Mouse (Mus musculus): ENCODE data around the gene Gon4l. TPM values are rescaled to one million over a fixed set of nuclear protein-coding genes. Genes with fewer than 3 reads are reported as not detected.
"Not testable (repeated sequence)": the region's sequence is repeated elsewhere in the genome, so short reads cannot be mapped to it uniquely, and the experiment has no call there.

The Gon4l gene
- polyA plus RNA-seq, 1 experiment from 2014 or later = 11.1 TPM

DNA sequence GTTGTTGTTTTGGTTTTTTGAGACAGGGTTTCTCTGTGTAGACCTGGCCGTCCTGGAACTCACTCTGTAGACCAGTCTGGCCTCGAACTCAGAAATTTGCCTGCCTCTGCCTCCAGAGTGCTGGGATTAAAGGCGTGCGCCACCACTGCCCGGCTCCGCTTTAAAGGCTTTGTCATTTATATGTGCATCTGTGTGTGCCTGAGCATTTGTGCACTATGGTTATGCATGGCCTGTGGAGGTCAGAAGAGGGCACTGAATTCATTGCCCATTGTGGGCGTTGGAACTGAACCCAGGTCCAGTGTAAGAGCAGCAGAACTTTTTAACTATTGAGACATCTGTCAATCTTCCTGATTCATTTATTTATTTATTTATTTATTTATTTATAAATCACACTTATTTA lies 58.0 kb downstream of the Gon4l start:
- not testable (repeated sequence) for H3K27ac ChIP-seq (ENCODE audit: low read depth, low read length); H3K9ac ChIP-seq (ENCODE audit: low read depth, low read length); H3K4me1 ChIP-seq (ENCODE audit: control insufficient read depth, insufficient read depth, low read length); H3K4me2 ChIP-seq; H3K4me3 ChIP-seq (ENCODE audit: low read depth, low read length); H3K36me3 ChIP-seq (ENCODE audit: control insufficient read depth, insufficient read depth, low read length); ATAC-seq (replicated peaks; ENCODE audit: insufficient number of reproducible peaks, low FRiP score, low TSS enrichment); H3K9me3 ChIP-seq (replicated peaks; ENCODE audit: control insufficient read depth, low read length); H3K27me3 ChIP-seq (ENCODE audit: control insufficient read depth, insufficient read depth, low read length)
- WGBS (ENCODE audit: insufficient replicate concordance) = 92% methylated on average over 7 of the region's 7 CpGs

DNA sequence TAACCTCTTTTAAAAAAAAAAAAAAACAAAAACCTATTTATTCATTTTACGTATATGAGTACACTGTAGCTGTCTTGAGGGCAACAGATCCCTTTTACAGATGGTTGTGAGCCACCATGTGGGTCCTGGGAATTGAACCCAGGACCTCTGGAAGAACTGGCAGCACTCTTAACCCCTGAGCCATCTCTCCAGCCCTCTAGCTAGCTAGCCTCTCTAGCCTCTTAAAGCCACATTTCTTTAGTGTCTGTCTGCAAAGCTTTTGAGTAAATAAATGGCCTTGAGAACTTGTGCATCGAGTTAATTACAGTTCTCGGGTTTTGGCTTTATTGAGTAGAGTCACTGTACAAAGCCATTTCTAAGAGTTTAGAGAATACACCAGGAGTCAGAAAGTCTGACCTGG lies 69.8 kb downstream of the Gon4l start:
- no peak overlapping the region for H3K9ac ChIP-seq (ENCODE audit: low read depth, low read length)
- no peak overlapping the region for H3K4me3 ChIP-seq (ENCODE audit: low read depth, low read length)

DNA sequence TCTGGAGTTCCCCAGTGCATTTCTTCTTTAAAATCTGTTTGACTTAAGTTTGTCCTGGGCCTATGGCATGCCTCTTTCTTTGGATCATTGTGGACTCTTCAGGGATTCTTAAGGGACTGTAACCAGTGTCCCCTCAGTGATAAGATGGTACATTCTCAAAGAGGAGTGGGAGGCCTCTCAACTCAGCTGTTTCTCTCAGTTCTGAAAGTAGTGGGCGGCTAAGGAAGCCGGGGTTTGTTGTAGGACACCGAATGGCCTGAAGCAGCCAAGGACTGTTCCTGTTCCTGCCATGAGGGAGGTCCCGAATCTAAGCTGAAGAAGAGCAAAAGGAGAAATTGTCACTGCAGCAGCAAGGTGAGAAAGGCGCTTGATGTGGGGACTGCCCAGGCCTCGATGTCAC lies 70.2 kb downstream of the Gon4l start:
- H3K4me3 ChIP-seq (ENCODE audit: low read depth, low read length) = no peak overlapping the region
- no peak overlapping the region for H3K27ac ChIP-seq (ENCODE audit: low read depth, low read length)
- no peaks in the 10 kb centered on the region for H3K9me3 ChIP-seq (replicated peaks; ENCODE audit: control insufficient read depth, low read length)
- 84% methylated on average over 6 of the region's 6 CpGs for WGBS (ENCODE audit: insufficient replicate concordance)
- no peaks in the 10 kb centered on the region for H3K27me3 ChIP-seq (ENCODE audit: control insufficient read depth, insufficient read depth, low read length)
- no peaks in the 10 kb centered on the region for H3K4me1 ChIP-seq (ENCODE audit: control insufficient read depth, insufficient read depth, low read length)
- H3K9ac ChIP-seq (ENCODE audit: low read depth, low read length) = no peak overlapping the region
- ATAC-seq (replicated peaks; ENCODE audit: insufficient number of reproducible peaks, low FRiP score, low TSS enrichment) = no peak
- H3K36me3 ChIP-seq (ENCODE audit: control insufficient read depth, insufficient read depth, low read length) = peaks cover 41% of the 10 kb centered on the region
- H3K4me2 ChIP-seq = no peak overlapping the region

More for the DNA sequence above, 69.8 kb downstream of the Gon4l start:
- H3K9me3 ChIP-seq (replicated peaks; ENCODE audit: control insufficient read depth, low read length) = no peaks in the 10 kb centered on the region
- ATAC-seq (replicated peaks; ENCODE audit: insufficient number of reproducible peaks, low FRiP score, low TSS enrichment) = no peak
- H3K27ac ChIP-seq (ENCODE audit: low read depth, low read length) = no peak overlapping the region
- no peak overlapping the region for H3K4me2 ChIP-seq
- H3K27me3 ChIP-seq (ENCODE audit: control insufficient read depth, insufficient read depth, low read length) = no peaks in the 10 kb centered on the region
- H3K36me3 ChIP-seq (ENCODE audit: control insufficient read depth, insufficient read depth, low read length) = peaks cover 37% of the 10 kb centered on the region
- H3K4me1 ChIP-seq (ENCODE audit: control insufficient read depth, insufficient read depth, low read length) = no peaks in the 10 kb centered on the region
- 90% methylated on average over 3 of the region's 3 CpGs for WGBS (ENCODE audit: insufficient replicate concordance)

DNA sequence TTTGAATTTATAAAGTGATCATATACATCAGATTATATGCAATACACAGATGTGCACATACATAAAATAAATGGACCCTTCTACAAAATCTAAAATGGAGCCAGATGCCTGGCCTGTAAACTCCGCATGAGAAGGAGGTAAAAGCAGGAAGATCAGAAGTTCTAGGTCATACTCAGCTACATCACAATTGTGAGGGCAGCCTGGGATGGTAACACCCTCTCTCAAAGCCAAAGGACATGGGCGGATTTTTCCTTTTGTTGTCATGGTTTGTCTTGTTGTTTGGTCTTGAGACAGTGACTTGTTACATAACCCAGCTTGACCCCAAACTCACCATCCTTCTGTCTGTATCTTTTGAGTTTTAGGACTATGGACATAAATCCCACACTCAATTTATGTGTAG lies 70.7 kb downstream of the Gon4l start:
- Histone ChIP-seq H3K4me3 (ENCODE audit: low read depth, low read length) (no peak overlapping the region), H3K27ac (ENCODE audit: low read depth, low read length) (no peak overlapping the region), H3K4me2 (no peak overlapping the region), H3K4me1 (ENCODE audit: control insufficient read depth, insufficient read depth, low read length) (no peaks in the 10 kb centered on the region), H3K27me3 (ENCODE audit: control insufficient read depth, insufficient read depth, low read length) (no peaks in the 10 kb centered on the region), H3K9ac (ENCODE audit: low read depth, low read length) (no peak overlapping the region), H3K9me3 (replicated peaks; ENCODE audit: control insufficient read depth, low read length) (no peaks in the 10 kb centered on the region), H3K36me3 (ENCODE audit: control insufficient read depth, insufficient read depth, low read length) (peaks cover 43% of the 10 kb centered on the region)
- 84% methylated on average over 2 of the region's 2 CpGs for WGBS (ENCODE audit: insufficient replicate concordance)
- no peak for ATAC-seq (replicated peaks; ENCODE audit: insufficient number of reproducible peaks, low FRiP score, low TSS enrichment)

DNA sequence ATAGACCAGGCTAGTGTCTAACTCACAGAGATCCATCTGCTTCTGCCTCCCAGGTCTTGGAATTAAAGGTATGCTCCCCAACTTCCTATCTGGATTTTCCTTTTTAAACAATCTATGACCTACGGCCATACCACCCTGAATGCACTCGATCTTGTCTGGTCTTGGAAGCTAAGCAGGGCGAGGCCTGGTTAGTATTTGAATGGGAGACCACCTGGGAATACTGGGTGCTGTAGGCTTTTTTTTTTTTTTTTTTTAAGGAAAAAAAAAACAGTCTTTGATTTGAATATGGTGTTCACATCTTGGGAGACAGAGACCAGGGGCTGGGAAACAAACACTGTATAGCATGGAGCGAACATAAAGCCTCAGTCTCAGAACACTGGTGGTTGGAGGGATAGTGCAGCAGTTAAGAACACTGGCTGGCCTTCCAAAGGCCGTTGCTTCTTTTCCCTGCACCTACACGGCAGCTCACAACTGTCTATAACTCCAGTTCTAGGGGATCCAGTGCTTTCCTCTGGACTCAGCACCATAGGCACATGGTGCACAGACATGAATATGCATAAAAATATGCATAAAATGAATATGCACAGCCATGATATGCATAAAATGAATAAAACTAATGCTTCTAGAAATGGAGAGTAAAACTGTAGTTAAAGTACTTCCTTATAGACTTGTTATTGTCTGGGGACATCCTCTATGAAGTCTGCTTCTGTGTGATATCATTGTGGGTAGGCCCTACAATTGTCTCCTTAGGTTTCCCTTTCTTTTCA lies 71.5 kb downstream of the Gon4l start:
- H3K36me3 ChIP-seq (ENCODE audit: control insufficient read depth, insufficient read depth, low read length) = peaks cover 49% of the 10 kb centered on the region
- H3K27ac ChIP-seq (ENCODE audit: low read depth, low read length) = no peak overlapping the region
- no peaks in the 10 kb centered on the region for H3K4me1 ChIP-seq (ENCODE audit: control insufficient read depth, insufficient read depth, low read length)
- no peaks in the 10 kb centered on the region for H3K9me3 ChIP-seq (replicated peaks; ENCODE audit: control insufficient read depth, low read length)
- no peak overlapping the region for H3K4me2 ChIP-seq
- H3K9ac ChIP-seq (ENCODE audit: low read depth, low read length) = no peak overlapping the region
- no peak for ATAC-seq (replicated peaks; ENCODE audit: insufficient number of reproducible peaks, low FRiP score, low TSS enrichment)
- 87% methylated on average over 6 of the region's 6 CpGs for WGBS (ENCODE audit: insufficient replicate concordance)
- no peak overlapping the region for H3K4me3 ChIP-seq (ENCODE audit: low read depth, low read length)
- no peaks in the 10 kb centered on the region for H3K27me3 ChIP-seq (ENCODE audit: control insufficient read depth, insufficient read depth, low read length)

DNA sequence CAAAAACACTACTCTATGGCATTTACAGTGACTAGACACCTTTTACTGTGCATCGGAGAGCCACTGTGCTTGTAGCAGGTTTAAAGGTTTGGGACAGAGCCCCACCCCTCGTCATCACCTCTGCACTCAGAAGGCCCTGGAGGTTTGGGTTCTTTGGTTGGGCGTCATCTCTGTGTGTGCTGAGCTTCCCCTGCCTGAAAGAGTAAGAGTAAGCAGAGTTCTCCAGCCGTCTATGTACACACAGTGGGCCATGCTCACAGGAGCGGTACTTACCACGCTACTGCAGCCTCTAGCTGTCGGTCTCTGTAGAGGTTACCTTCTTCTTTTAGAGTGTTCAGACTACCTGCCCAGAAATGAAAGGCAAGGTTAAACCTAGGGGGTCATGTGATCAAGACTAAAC lies 77.6 kb downstream of the Gon4l start:
- Histone ChIP-seq H3K9me3 (replicated peaks; ENCODE audit: control insufficient read depth, low read length) (no peaks in the 10 kb centered on the region), H3K27ac (ENCODE audit: low read depth, low read length) (no peak overlapping the region), H3K9ac (ENCODE audit: low read depth, low read length) (no peak overlapping the region), H3K4me2 (peak overlapping the region; percentile 60), H3K36me3 (ENCODE audit: control insufficient read depth, insufficient read depth, low read length) (peaks cover 40% of the 10 kb centered on the region), H3K4me1 (ENCODE audit: control insufficient read depth, insufficient read depth, low read length) (peaks cover 6% of the 10 kb centered on the region; the same call in 1 of the 2 replicates), H3K27me3 (ENCODE audit: control insufficient read depth, insufficient read depth, low read length) (no peaks in the 10 kb centered on the region), H3K4me3 (ENCODE audit: low read depth, low read length) (peak overlapping the region; percentile 58; the same call in 1 of the 2 replicates)
- WGBS (ENCODE audit: insufficient replicate concordance) = 89% methylated on average over 7 of the region's 7 CpGs
- no peak for ATAC-seq (replicated peaks; ENCODE audit: insufficient number of reproducible peaks, low FRiP score, low TSS enrichment)

DNA sequence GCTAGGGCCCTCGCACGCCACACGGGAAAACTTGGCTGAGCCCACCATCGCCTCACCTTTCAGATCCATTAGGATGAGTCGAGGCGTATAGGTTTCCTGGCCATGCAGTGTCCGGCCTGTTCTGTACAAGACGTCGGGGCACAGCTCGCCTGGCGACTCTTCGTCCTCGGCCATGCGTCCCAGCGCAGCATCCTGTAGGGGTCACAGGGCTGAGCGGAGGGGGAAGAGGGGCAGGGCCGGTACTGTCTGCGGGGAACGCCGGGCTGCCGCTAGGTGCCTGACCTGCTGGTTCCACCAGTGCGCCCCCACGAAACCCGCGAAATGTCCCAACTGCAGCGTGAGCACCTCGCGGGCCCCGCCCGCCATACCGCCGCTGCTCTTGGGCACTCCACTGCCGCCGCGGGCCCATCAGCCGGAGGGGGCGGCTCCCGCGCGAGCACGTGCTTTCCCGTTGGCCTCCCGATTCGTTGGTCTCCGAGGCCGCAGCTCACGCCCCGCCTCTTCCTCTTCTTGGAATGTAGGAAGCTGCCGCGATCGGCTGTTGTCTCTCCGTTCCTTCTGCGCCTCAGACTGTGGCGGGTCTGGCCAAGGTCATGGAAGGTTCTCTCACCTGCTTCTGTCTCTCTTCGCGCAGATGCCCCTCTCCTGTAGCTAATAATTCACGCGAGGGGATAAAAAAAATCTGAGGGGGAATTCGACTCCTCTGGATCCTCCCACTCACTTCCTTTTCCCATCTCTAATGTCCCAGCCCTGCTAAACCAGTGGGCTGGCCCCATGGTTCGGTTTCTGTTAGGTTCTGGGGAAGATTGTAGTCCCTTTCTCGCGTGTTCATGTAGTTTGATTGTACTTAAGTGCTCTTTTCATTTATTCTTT lies 78.7 kb downstream of the Gon4l start, which contains the start of gene Msto1:
Msto1 (minus strand) TSS at position 489 of the 873 bp plus-strand sequence.
- H3K27me3 ChIP-seq (ENCODE audit: control insufficient read depth, insufficient read depth, low read length) = no peaks in the 10 kb centered on the region
- peaks cover 29% of the 10 kb centered on the region for H3K36me3 ChIP-seq (ENCODE audit: control insufficient read depth, insufficient read depth, low read length)
- peak within 1 kb of the TSS; percentile 88 for H3K9ac ChIP-seq (ENCODE audit: low read depth, low read length)
- H3K27ac ChIP-seq (ENCODE audit: low read depth, low read length) = peak within 1 kb of the TSS; percentile 90
- H3K4me1 ChIP-seq (ENCODE audit: control insufficient read depth, insufficient read depth, low read length) = peaks cover 6% of the 10 kb centered on the region; the same call in 1 of the 2 replicates
- no peaks in the 10 kb centered on the region for H3K9me3 ChIP-seq (replicated peaks; ENCODE audit: control insufficient read depth, low read length)
- H3K4me3 ChIP-seq (ENCODE audit: low read depth, low read length) = peak within 1 kb of the TSS; percentile 58
- peak; percentile 94 for ATAC-seq (replicated peaks; ENCODE audit: insufficient number of reproducible peaks, low FRiP score, low TSS enrichment)
- WGBS (ENCODE audit: insufficient replicate concordance) = under 1% methylated on average over 59 of the region's 62 CpGs
- H3K4me2 ChIP-seq = peak within 1 kb of the TSS; percentile 60

DNA sequence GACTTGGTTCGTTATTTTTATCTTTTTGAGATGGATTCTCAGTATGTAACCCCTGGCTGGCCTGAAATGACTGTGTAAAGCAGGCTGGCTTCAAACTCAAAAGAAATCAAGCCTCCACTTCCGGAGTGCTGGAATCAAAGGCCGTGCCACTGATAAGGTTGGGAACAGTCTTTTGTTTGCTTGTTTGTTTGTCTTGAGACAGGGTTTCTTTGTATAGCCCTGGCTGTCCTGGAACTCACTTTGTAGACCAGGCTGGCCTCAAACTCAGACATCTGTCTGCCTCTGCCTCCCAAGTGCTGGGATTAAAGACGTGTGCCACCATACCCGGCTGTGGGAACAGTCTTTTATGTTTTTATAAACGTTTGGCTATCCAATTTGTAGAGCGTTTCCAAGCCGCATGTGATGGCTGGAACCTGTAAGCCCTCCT lies 79.4 kb downstream of the Gon4l start:
- Histone ChIP-seq H3K4me2 (peak overlapping the region; percentile 60), H3K4me3 (ENCODE audit: low read depth, low read length) (peak overlapping the region; percentile 58), H3K36me3 (ENCODE audit: control insufficient read depth, insufficient read depth, low read length) (peaks cover 25% of the 10 kb centered on the region), H3K9me3 (replicated peaks; ENCODE audit: control insufficient read depth, low read length) (no peaks in the 10 kb centered on the region), H3K27ac (ENCODE audit: low read depth, low read length) (peak overlapping the region; percentile 90), H3K9ac (ENCODE audit: low read depth, low read length) (peak overlapping the region; percentile 88), H3K4me1 (ENCODE audit: control insufficient read depth, insufficient read depth, low read length) (peaks cover 6% of the 10 kb centered on the region; the same call in 1 of the 2 replicates), H3K27me3 (ENCODE audit: control insufficient read depth, insufficient read depth, low read length) (no peaks in the 10 kb centered on the region)
- 31% methylated on average over 8 of the region's 8 CpGs for WGBS (ENCODE audit: insufficient replicate concordance)
- ATAC-seq (replicated peaks; ENCODE audit: insufficient number of reproducible peaks, low FRiP score, low TSS enrichment) = no peak
